Mouse (Mus musculus) heart, embryonic 12.5 days (tissue): ENCODE measurements at regions not wholly inside any gene's neighbourhood (a gene's known extent, or its start where the extent isn't known, plus 50 kb on each side); places are given as distances from the start of the nearest gene placed in this dataset.

Experiments used
- ATAC-seq: fragments of 200-750 bp; cut with Nextera tagmentation; 2 replicates; pipeline ENCODE4 v1.8.0; 2017; ENCODE audit warnings: moderate TSS enrichment, moderate library complexity; ENCODE audit not compliant: insufficient number of reproducible peaks, low FRiP score
- H3K27ac ChIP-seq: fragments of 300-500 bp; sonication (generic); 2 replicates; pipeline ENCODE4 v1.5.1; 2016; ENCODE audit warnings: mild to moderate bottlenecking, moderate library complexity; ENCODE audit not compliant: poor library complexity, severe bottlenecking
- H3K27me3 ChIP-seq: fragments of 300-500 bp; sonication (generic); replicated peaks from 2 replicates; pipeline ENCODE4 v1.6.1; 2016; ENCODE audit warnings: mild to moderate bottlenecking, moderate library complexity
- H3K36me3 ChIP-seq: fragments of 300-500 bp; sonication (generic); 2 replicates; pipeline ENCODE4 v1.6.1; 2016; ENCODE audit warnings: mild to moderate bottlenecking, moderate library complexity
- H3K4me1 ChIP-seq: fragments of 300-500 bp; sonication (generic); replicated peaks from 2 replicates; pipeline ENCODE4 v1.6.1; 2016; ENCODE audit warnings: mild to moderate bottlenecking
- H3K4me2 ChIP-seq: fragments of 300-500 bp; sonication (generic); 2 replicates; pipeline ENCODE4 v1.6.1; 2016; ENCODE audit warnings: mild to moderate bottlenecking, moderate library complexity
- H3K4me3 ChIP-seq: fragments of 300-500 bp; sonication (generic); 2 replicates; pipeline ENCODE4 v1.5.1; 2016; ENCODE audit warnings: mild to moderate bottlenecking
- H3K9ac ChIP-seq: fragments of 300-500 bp; sonication (generic); 2 replicates; pipeline ENCODE4 v1.6.1; 2016; ENCODE audit warnings: mild to moderate bottlenecking, moderate library complexity
- H3K9me3 ChIP-seq: fragments of 300-500 bp; sonication (generic); replicated peaks from 2 replicates; pipeline ENCODE4 v1.6.1; 2016; ENCODE audit warnings: mild to moderate bottlenecking, moderate library complexity
- WGBS: fragments of 180-500 bp; shearing (Covaris S2); methylation state at CpG from one replicate; pipeline ENCODE4 v1.1.7; 2016; 5-methylcytosine and 5-hydroxymethylcytosine counted together

DNA sequence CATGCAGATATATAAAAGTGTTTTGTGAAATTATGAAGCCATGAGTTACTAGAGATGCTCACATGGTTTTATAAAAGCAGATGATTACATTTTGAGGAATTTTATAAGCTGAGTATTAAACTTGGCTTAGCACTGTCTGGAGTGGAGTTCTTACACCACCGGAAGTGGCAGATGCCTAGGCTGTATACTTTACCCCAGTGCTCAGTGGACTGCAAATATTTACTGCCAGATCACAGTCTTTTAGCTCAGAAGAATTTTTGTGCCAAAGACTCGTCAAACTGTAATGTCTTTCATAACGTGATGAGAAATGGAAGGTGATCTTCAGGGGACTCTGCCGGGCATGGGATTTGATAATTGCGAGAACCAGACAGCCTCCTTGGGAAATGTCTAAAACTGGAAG lies 136.1 kb upstream of the 9330182O14Rik start:
- Histone ChIP-seq H3K4me2 (no peak overlapping the region), H3K27me3 (no peaks in the 10 kb centered on the region), H3K9me3 (no peaks in the 10 kb centered on the region), H3K9ac (no peak overlapping the region), H3K4me3 (no peak overlapping the region), H3K4me1 (peaks cover 4% of the 10 kb centered on the region; the same call in 1 of the 2 replicates), H3K36me3 (no peaks in the 10 kb centered on the region), H3K27ac (no peak overlapping the region)
- no peak for ATAC-seq
- WGBS, result 77% methylated on average over 5 of the region's 5 CpGs

DNA sequence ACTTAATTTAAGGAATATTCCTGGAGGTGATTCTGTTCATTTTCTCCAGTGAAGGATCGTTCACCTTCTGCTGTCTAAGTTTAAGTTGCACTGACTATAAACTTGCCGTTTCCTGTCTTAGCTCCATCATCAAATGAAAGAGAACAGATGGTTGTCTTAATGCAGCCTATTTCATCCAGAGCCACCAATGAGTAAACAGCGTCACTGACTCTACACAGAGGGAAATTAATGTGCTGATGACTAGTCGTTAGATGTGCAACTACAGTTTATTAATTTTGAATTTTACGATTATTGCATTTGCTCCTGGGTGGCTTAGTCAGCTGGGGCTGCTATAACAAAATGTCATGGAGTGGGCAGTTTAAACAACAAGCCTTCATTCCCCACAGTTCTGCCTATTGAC lies 134.1 kb upstream of the 9330182O14Rik start:
- no peak overlapping the region for H3K27ac ChIP-seq
- H3K4me3 ChIP-seq, result no peak overlapping the region
- no peaks in the 10 kb centered on the region for H3K9me3 ChIP-seq
- no peak overlapping the region for H3K4me2 ChIP-seq
- no peaks in the 10 kb centered on the region for H3K27me3 ChIP-seq
- no peak for ATAC-seq
- no peak overlapping the region for H3K9ac ChIP-seq
- 85% methylated on average over 5 of the region's 5 CpGs for WGBS
- peaks cover 5% of the 10 kb centered on the region; the same call in 1 of the 2 replicates for H3K4me1 ChIP-seq
- H3K36me3 ChIP-seq, result no peaks in the 10 kb centered on the region

DNA sequence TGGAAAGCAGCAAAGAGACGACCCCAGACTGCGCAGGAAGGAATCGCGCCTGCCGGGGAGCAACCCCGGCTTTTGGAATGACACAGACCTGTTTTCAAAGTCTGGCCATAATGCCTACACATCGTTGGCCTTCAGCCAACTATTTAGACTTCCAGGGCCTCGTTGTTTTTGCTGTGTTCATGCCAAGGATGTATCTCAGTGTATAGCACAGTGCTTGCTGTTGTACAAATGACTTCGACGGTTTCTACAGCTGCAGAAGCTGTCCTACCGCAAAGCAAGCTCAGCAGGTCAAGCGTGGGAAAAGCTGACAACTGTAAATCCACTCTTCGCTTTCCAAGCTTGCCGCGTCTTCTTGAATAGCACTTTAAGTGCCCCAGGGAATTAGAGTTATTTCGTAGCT lies 129.1 kb upstream of the 9330182O14Rik start:
- no peaks in the 10 kb centered on the region for H3K36me3 ChIP-seq
- no peak for ATAC-seq
- no peak overlapping the region for H3K4me2 ChIP-seq
- H3K9me3 ChIP-seq, result no peaks in the 10 kb centered on the region
- H3K4me3 ChIP-seq, result no peak overlapping the region
- WGBS, result 82% methylated on average over 16 of the region's 16 CpGs
- no peaks in the 10 kb centered on the region for H3K27me3 ChIP-seq
- H3K4me1 ChIP-seq, result peaks cover 17% of the 10 kb centered on the region; the same call in 1 of the 2 replicates
- no peak overlapping the region for H3K27ac ChIP-seq
- H3K9ac ChIP-seq, result no peak overlapping the region

DNA sequence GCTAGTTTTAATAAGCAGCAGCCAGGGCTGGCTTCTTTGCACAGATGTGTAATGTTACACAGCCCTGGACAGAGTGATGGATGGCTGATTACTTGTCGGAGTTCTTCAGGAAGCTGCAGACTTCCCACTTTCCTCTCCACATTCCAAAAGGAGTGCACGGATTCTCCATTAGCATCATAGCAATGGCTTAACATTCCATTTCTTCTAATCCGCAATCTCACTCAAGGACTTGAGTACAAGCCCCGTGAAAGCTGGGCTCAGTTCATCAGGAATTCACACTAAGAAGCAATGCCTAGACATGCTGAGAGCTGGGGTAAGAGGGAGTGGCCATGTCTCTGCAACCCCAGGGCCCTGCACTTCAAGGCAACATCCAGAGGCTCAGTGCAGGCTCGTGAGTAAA lies 126.3 kb upstream of the 9330182O14Rik start:
- Histone ChIP-seq H3K4me3 (no peak overlapping the region), H3K4me1 (peaks cover 13% of the 10 kb centered on the region; the same call in 1 of the 2 replicates), H3K4me2 (peak overlapping the region; percentile 17), H3K27me3 (no peaks in the 10 kb centered on the region), H3K9me3 (no peaks in the 10 kb centered on the region), H3K36me3 (no peaks in the 10 kb centered on the region), H3K27ac (no peak overlapping the region), H3K9ac (peak overlapping the region; percentile 36; the same call in 1 of the 2 replicates)
- no peak for ATAC-seq
- 8% methylated on average over 5 of the region's 5 CpGs for WGBS

DNA sequence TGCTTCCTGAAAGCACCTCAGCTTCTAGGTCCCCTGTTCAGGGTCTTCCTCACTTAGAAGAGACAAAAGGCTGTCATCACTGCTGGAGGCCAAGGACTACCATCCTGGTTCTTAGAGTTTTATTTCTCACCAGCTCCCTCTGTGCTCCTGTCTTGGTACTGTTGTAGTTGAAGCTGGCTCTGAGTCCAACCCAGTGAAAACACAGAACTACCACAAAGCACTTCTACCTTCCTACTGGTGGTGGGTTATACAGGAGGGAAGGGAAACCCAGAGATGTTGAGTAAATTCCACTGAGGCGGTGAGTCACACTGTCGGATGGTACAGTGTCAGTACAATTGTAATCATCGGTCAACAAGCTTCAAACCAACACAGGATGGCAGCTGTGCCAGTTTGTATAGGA lies 120.3 kb upstream of the 9330182O14Rik start:
- no peaks in the 10 kb centered on the region for H3K27me3 ChIP-seq
- H3K4me1 ChIP-seq, result peaks cover 21% of the 10 kb centered on the region
- no peaks in the 10 kb centered on the region for H3K9me3 ChIP-seq
- H3K9ac ChIP-seq, result no peak overlapping the region
- H3K36me3 ChIP-seq, result no peaks in the 10 kb centered on the region
- no peak overlapping the region for H3K4me2 ChIP-seq
- H3K27ac ChIP-seq, result no peak overlapping the region
- ATAC-seq, result no peak
- 84% methylated on average over 3 of the region's 3 CpGs for WGBS
- H3K4me3 ChIP-seq, result no peak overlapping the region

DNA sequence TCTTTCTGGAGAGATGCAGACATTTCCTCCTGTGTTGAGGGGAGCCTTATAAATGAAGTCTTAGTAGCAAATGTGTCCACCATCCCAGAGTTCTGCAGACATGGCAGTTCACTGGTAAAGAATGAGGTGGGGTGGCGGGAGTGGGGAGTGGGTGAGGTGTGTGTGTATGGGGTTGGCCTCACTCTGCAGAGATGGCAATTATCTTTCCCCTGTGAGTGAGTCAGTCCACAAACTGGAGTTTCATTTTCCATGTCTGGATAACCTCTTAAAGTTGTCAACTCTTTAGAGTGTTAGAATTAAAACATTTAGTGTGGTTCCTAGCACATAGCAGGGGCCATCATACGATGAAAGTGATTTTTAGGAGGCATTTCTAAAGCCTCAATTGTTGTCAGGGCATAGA lies 117.1 kb upstream of the 9330182O14Rik start:
- peaks cover 26% of the 10 kb centered on the region for H3K4me1 ChIP-seq
- ATAC-seq, result peak; percentile 74; the same call in 1 of the 2 replicates
- no peaks in the 10 kb centered on the region for H3K9me3 ChIP-seq
- no peak overlapping the region for H3K4me3 ChIP-seq
- H3K27me3 ChIP-seq, result no peaks in the 10 kb centered on the region
- no peak overlapping the region for H3K4me2 ChIP-seq
- H3K27ac ChIP-seq, result no peak overlapping the region
- H3K36me3 ChIP-seq, result no peaks in the 10 kb centered on the region
- 28% methylated on average over 2 of the region's 2 CpGs for WGBS
- H3K9ac ChIP-seq, result no peak overlapping the region

DNA sequence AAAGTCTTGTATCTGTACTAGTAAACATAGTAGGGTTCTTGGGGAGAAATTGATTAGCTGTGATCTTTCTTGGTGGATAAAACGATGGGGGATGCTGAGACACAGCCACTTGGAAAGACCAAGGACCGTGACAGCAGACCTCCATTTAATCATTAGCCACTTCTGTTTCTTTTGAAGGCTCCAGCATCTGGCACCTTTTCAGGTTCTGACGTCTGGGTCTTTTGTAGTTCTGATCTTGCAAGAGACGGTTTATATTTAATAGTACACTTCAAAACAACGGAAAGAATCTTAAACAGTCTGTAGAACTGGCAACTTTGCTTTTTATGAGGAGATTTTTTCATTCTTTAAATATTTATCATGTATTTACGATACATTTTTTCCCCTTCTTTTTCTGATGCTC lies 116.6 kb upstream of the 9330182O14Rik start:
- Histone ChIP-seq H3K4me1 (peaks cover 26% of the 10 kb centered on the region), H3K36me3 (no peaks in the 10 kb centered on the region), H3K27me3 (no peaks in the 10 kb centered on the region), H3K9ac (no peak overlapping the region), H3K27ac (peak overlapping the region; percentile 59), H3K4me2 (peak overlapping the region; percentile 48), H3K9me3 (no peaks in the 10 kb centered on the region), H3K4me3 (no peak overlapping the region)
- ATAC-seq, result no peak
- 30% methylated on average over 6 of the region's 6 CpGs for WGBS

DNA sequence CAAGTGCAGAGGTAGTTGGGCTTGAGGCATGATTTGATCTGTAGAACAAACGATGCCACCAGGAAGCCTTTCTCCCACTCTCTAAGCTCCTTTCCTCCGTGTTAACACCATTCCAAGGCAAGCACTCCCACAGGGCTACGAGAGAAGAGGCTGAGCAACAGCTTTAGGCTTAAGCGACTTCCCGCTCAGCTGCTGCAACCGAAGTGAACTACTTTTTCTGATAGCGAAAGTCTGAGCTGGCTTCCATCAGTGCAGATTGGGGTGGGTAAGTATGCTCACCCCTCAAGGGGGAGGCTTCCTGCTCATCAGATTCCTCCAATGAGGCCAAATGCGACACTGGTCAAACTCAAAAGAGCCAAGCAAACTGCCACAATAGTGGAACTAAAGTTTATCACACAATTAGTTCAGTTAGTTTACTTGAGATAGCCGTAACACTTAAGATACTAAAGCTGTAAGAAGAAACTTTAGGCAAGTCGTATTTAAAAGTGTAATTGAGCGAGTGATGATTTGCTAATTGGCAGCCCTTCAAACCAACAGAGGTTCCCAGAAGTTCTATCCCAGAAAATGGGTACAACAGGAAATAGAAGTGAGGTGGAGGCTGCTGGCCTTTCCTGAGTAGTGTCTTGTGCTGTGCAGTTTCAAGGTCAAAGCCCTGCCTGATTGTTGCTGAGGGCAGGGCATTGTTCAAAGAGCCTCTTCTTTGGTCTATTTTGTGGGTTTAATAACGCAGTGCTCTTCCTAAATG lies 115.9 kb upstream of the 9330182O14Rik start:
- 0 out of 2 replicates have a peak overlapping the region, but pooled peaks have one; percentile 11 for H3K9ac ChIP-seq
- H3K9me3 ChIP-seq, result no peaks in the 10 kb centered on the region
- no peaks in the 10 kb centered on the region for H3K27me3 ChIP-seq
- no peaks in the 10 kb centered on the region for H3K36me3 ChIP-seq
- peak overlapping the region; percentile 59 for H3K27ac ChIP-seq
- H3K4me3 ChIP-seq, result no peak overlapping the region
- ATAC-seq, result peak; percentile 36; the same call in 1 of the 2 replicates
- H3K4me2 ChIP-seq, result peak overlapping the region; percentile 48
- H3K4me1 ChIP-seq, result peaks cover 26% of the 10 kb centered on the region
- 14% methylated on average over 12 of the region's 12 CpGs for WGBS

DNA sequence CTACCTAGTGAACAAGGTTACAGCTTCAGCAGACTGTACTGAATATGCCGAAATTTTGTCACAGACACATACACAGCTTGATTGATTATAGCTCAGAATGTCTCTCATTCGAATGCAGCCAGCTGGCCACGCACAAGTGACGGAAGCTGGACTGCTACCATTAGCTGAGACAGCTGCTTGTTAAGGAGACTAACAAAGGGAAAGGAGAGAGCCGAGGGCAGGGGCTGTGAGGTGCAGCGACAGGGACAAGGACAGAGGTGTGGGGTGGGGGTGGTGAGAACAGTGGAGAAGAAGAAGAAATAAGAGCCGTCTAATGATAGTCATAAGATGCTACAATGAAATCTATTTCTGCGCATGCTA lies 115.4 kb upstream of the 9330182O14Rik start:
- H3K4me3 ChIP-seq, result no peak overlapping the region
- H3K4me1 ChIP-seq, result peaks cover 26% of the 10 kb centered on the region
- no peaks in the 10 kb centered on the region for H3K9me3 ChIP-seq
- no peak overlapping the region; the same call in 1 of the 2 replicates for H3K9ac ChIP-seq
- 52% methylated on average over 8 of the region's 8 CpGs for WGBS
- H3K4me2 ChIP-seq, result peak overlapping the region; percentile 48; the same call in 1 of the 2 replicates
- H3K27ac ChIP-seq, result 0 out of 2 replicates have a peak overlapping the region, but pooled peaks have one; percentile 59
- no peaks in the 10 kb centered on the region for H3K36me3 ChIP-seq
- no peaks in the 10 kb centered on the region for H3K27me3 ChIP-seq
- no peak for ATAC-seq

DNA sequence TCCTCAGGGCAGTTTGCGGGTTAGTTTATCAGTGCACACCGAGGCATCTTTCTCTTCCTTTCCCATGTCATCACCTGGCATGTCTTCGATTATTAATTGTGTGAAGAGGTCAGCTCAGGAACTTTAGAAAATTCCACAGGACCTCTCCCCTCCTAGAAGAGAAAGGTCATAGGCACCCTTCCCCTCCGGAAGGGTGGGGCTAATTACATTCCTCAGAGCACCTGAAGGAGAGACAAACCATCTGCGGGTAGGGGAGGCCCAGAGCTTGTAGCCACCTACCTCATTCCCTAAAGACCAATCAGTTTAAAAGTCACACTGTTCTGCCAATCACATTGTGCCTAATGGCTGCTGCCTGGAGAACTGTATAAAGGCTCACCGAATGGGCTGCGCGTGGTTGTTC lies 114.9 kb upstream of the 9330182O14Rik start:
- Histone ChIP-seq H3K36me3 (no peaks in the 10 kb centered on the region), H3K27ac (no peak overlapping the region), H3K9ac (no peak overlapping the region), H3K4me1 (peaks cover 26% of the 10 kb centered on the region), H3K4me2 (no peak overlapping the region), H3K4me3 (no peak overlapping the region), H3K9me3 (no peaks in the 10 kb centered on the region), H3K27me3 (no peaks in the 10 kb centered on the region)
- 80% methylated on average over 8 of the region's 8 CpGs for WGBS
- no peak for ATAC-seq

DNA sequence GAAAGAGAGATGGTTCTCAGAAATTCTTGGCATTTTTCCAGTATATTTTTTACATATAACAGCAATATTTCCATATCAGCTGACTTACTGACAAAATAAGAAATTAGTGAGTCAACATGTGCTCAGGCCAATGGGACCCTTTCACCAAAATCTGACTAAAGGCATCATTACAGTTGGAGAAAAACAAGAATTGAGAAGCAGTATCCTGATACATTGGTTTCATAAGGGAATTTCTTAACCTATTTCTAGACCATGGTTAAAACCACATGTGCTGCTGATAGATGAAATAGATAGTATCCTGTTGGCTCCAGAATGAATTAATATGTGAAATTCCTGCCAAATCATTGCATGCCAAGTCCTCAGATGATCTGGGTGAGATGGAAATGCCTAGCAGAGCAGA lies 114.1 kb upstream of the 9330182O14Rik start:
- no peaks in the 10 kb centered on the region for H3K9me3 ChIP-seq
- H3K27me3 ChIP-seq, result no peaks in the 10 kb centered on the region
- no peak overlapping the region for H3K4me3 ChIP-seq
- H3K4me2 ChIP-seq, result no peak overlapping the region
- H3K9ac ChIP-seq, result no peak overlapping the region
- H3K4me1 ChIP-seq, result peaks cover 26% of the 10 kb centered on the region
- H3K36me3 ChIP-seq, result no peaks in the 10 kb centered on the region
- H3K27ac ChIP-seq, result no peak overlapping the region
- no peak for ATAC-seq

DNA sequence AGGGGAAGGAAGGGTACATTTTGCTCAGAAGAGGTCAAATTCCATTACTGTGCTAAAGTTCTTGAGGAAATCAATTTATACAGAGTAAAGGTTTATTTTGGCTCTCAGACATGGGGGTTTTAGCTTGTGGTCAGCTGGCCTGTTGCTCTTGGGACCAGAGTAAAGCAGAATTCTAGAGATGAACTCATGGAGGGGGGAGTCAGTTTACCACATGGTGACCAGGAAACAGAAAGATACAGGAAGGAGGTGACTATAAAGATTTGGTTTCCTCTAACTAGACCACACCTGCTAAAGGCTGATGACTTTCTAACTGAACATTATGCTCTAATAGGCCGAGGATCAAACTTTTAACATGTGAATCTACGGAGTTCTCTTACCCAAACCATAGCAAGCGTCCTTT lies 113.5 kb upstream of the 9330182O14Rik start:
- WGBS, result 93% methylated on average over 3 of the region's 3 CpGs
- Histone ChIP-seq H3K4me1 (peaks cover 26% of the 10 kb centered on the region), H3K9me3 (no peaks in the 10 kb centered on the region), H3K4me3 (no peak overlapping the region), H3K27me3 (no peaks in the 10 kb centered on the region), H3K9ac (no peak overlapping the region), H3K4me2 (no peak overlapping the region), H3K36me3 (no peaks in the 10 kb centered on the region), H3K27ac (no peak overlapping the region)
- no peak for ATAC-seq
